8 mouse cellular contexts compared by ENCODE assay signal in the genomic region with DNA sequence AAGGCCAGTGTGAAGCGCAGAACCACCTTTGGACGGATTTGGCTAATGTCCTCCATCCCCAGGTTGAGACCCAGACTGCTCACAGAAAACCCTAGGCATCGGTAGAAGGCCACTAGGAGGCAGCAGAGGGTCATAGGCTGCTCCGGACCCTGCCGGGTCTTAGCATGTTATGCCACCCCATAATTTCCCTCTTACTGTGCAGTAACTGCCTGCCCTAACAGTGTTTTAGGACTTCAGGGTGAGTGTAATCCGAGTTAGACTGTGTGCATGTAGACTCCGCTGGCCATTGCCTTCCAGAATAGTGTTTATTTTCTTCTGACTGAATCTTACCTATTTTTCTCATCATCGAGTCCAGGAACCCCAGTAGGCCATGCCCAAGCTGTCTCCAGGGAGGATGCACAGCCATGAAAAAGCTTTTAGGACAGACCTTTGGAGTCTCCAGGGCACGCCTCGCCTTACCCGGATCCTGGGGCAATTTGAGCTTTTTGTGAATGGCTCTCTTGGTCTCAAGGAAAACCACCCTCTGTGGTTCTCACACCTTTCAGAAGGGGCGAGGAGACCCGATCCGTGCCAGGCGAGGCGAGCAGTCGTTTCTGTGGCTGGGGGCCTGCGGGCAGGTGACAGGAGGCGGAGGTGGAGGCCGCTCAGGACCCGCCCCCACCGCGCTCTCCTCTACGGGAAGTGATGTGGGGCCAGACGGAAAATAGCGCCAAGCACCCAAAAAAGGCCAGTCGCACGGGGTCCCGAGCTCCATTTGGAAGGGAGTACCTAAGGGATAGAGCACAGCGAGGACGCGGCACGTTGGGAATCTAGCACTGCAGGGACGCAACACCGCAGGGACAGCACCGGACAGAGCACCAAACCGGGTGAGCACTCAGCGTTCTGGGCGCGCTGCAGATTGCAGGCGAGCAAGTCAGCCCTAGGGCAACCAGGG. TPM values are rescaled to one million over a fixed set of nuclear protein-coding genes. Genes with fewer than 3 reads are reported as not detected.
DNase-seq lines count a peak whose midpoint lies in the region; ATAC-seq and TF ChIP-seq lines count a peak whose summit lies in the region.

Rab27a (plus strand) TSS at position 709 of the 934 bp plus-strand sequence.

- H3K27ac ChIP-seq in heart, embryonic 12.5 days (ENCODE audit: poor library complexity, severe bottlenecking): no peak within 1 kb of the TSS
- H3K27ac ChIP-seq in kidney, embryonic 16.5 days (ENCODE audit: low read length): no peak within 1 kb of the TSS
- no peak within 1 kb of the TSS; the same call in 1 of the 2 replicates for H3K27ac ChIP-seq in liver, adult 2 months (replicated peaks; ENCODE audit: insufficient read depth, low read depth, low read length)

- peak within 1 kb of the TSS; percentile 74 for H3K9ac ChIP-seq in heart, embryonic 12.5 days
- H3K9ac ChIP-seq in kidney, embryonic 16.5 days (replicated peaks; ENCODE audit: low read length): peak within 1 kb of the TSS; percentile 70
- peak within 1 kb of the TSS; percentile 65 for H3K9ac ChIP-seq in liver, adult 2 months (ENCODE audit: low read depth, low read length)

- H3K9me3 ChIP-seq in erythroblast, embryonic 14.5 days (ENCODE audit: control insufficient read depth, low read length): no peaks in the 10 kb centered on the region
- no peaks in the 10 kb centered on the region for H3K9me3 ChIP-seq in heart, embryonic 12.5 days (replicated peaks)
- no peaks in the 10 kb centered on the region for H3K9me3 ChIP-seq in kidney, embryonic 16.5 days (ENCODE audit: low read length)

- H3K27me3 ChIP-seq in erythroblast, embryonic 14.5 days (ENCODE audit: control insufficient read depth): peaks cover 10% of the 10 kb centered on the region
- H3K27me3 ChIP-seq in heart, embryonic 12.5 days (replicated peaks): no peaks in the 10 kb centered on the region
- H3K27me3 ChIP-seq in kidney, embryonic 16.5 days (ENCODE audit: insufficient read depth, low read length): no peaks in the 10 kb centered on the region
- no peaks in the 10 kb centered on the region for H3K27me3 ChIP-seq in liver, adult 2 months (ENCODE audit: control insufficient read depth, insufficient read depth, low read length)

- H3K4me3 ChIP-seq in erythroblast, embryonic 14.5 days (replicated peaks): peak within 1 kb of the TSS; percentile 61
- H3K4me3 ChIP-seq in heart, embryonic 12.5 days: peak within 1 kb of the TSS; percentile 60
- peak within 1 kb of the TSS; percentile 55 for H3K4me3 ChIP-seq in kidney, embryonic 16.5 days (ENCODE audit: low read length)
- peak within 1 kb of the TSS; percentile 65 for H3K4me3 ChIP-seq in liver, adult 2 months (ENCODE audit: insufficient read depth, low read depth, low read length)

- peak; percentile 90 for TF ChIP-seq CTCF in brain, embryonic 14.5 days (IDR thresholded peaks at IDR 0.05; ENCODE audit: borderline replicate concordance, extremely low read depth, insufficient read depth, insufficient read length)
- TF ChIP-seq CTCF in liver, adult 2 months (IDR thresholded peaks at IDR 0.05; ENCODE audit: low read depth, low read length): peak; percentile 97

- ATAC-seq in heart, embryonic 12.5 days (ENCODE audit: insufficient number of reproducible peaks, low FRiP score): peak; percentile 55
- ATAC-seq in kidney, embryonic 16.5 days (ENCODE audit: low FRiP score, low TSS enrichment): peak; percentile 72
- peak; percentile 89 for ATAC-seq in monocyte, adult 5-6 weeks (replicated peaks; ENCODE audit: insufficient number of reproducible peaks, low FRiP score, low TSS enrichment, poor library complexity, severe bottlenecking)

- peak; percentile 89 for DNase-seq in CD4-positive helper T cell, adult 2 months (ENCODE audit: low read depth, low spot score)
- peak; percentile 82 for DNase-seq in brain, embryonic 14.5 days (ENCODE audit: low read depth)
- peak; percentile 63 for DNase-seq in liver, adult 2 months (ENCODE audit: extremely low read depth, low read depth, low spot score)
- peak; percentile 84 for DNase-seq in spleen, postnatal 36 days (ENCODE audit: low spot score in 2 of 2)

- H3K36me3 ChIP-seq in erythroblast, embryonic 14.5 days (ENCODE audit: control insufficient read depth): no peaks in the 10 kb centered on the region
- H3K36me3 ChIP-seq in heart, embryonic 12.5 days: no peaks in the 10 kb centered on the region
- no peaks in the 10 kb centered on the region for H3K36me3 ChIP-seq in kidney, embryonic 16.5 days (ENCODE audit: insufficient read depth, low read length)
- H3K36me3 ChIP-seq in liver, adult 2 months (ENCODE audit: control insufficient read depth, insufficient read depth, low read length): no peaks in the 10 kb centered on the region

- 1% methylated on average over 41 of the region's 41 CpGs for WGBS in heart, embryonic 12.5 days
- WGBS in kidney, embryonic 16.5 days: 1% methylated on average over 41 of the region's 41 CpGs
- WGBS in liver, adult 2 months: under 1% methylated on average over 41 of the region's 41 CpGs

- H3K4me1 ChIP-seq in erythroblast, embryonic 14.5 days (ENCODE audit: control insufficient read depth): peaks cover 32% of the 10 kb centered on the region
- H3K4me1 ChIP-seq in heart, embryonic 12.5 days (replicated peaks): peaks cover 10% of the 10 kb centered on the region
- peaks cover 14% of the 10 kb centered on the region for H3K4me1 ChIP-seq in kidney, embryonic 16.5 days (ENCODE audit: insufficient read depth, low read length)
- peaks cover 7% of the 10 kb centered on the region for H3K4me1 ChIP-seq in liver, adult 2 months (ENCODE audit: control insufficient read depth, insufficient read depth, low read length)

- peak within 1 kb of the TSS; percentile 98 for H3K4me2 ChIP-seq in heart, embryonic 12.5 days
- peak within 1 kb of the TSS; percentile 90 for H3K4me2 ChIP-seq in kidney, embryonic 16.5 days (replicated peaks; ENCODE audit: low read depth, low read length)

- no peak for TF ChIP-seq POLR2A in brain, embryonic 14.5 days (IDR thresholded peaks at IDR 0.05; ENCODE audit: borderline replicate concordance, extremely low read depth, insufficient read depth, insufficient read length, poor library complexity, severe bottlenecking)
- TF ChIP-seq POLR2A in liver, adult 2 months (IDR thresholded peaks at IDR 0.05; ENCODE audit: extremely low read depth, insufficient read depth, low read length): 0 out of 2 replicates have a peak, but pooled peaks have one; percentile 26

- peaks cover 6% of the 10 kb centered on the region; the same call in 1 of the 2 replicates for H3K79me2 ChIP-seq in liver, adult 2 months (ENCODE audit: control insufficient read depth, insufficient read depth, low read length)

RNA-seq across cellular contexts. Expression of gene Rab27a, which starts in this region (rescaled TPM):
- polyA plus RNA-seq in brain, embryonic 14.5 days (2012; rRNA removed): 0.77 and 1.4 TPM in 2 replicates
- polyA plus RNA-seq in erythroblast, embryonic 14.5 days (2012): 0.06 TPM in 1 of 2 replicates, not detected in the other
- polyA plus RNA-seq in heart, embryonic 12.5 days (2016; fragmentation: Nextera tagmentation; extraction: Ambion mirVana): 3.8 and 4.0 TPM in 2 replicates
- 6.0 and 6.6 TPM in 2 replicates for polyA plus RNA-seq in kidney, embryonic 16.5 days (2015; fragmentation: Nextera tagmentation; extraction: Ambion mirVana)
- total RNA-seq in liver, adult 2 months (2014; rRNA removed): 1.9 and 2.6 TPM in 2 replicates
- 0.77 and 0.78 TPM in 2 replicates for polyA plus RNA-seq in liver, adult 2 months (2012; rRNA removed)
- total RNA-seq in monocyte, adult 5-6 weeks (2017): 86.9 to 93.4 TPM (median 92.6 TPM) in 3 replicates

Comparison
In these comparisons a context has a peak if more than half of its experiments do, and no peak if none do; other contexts are left out.
1. RNA of gene Rab27a (total RNA-seq): 86.9 to 93.4 TPM in monocyte, adult 5-6 weeks; 1.9 to 2.6 TPM in liver, adult 2 months; every median in the first group is over 10 times any median in the second.
2. Peak in every context shown above with its lines, with median percentiles within 50 percentile points of each other: DNase-seq, H3K4me3 ChIP-seq, ATAC-seq and H3K9ac ChIP-seq.